Mouse (Mus musculus): ENCODE measurements at regions not wholly inside any gene's neighbourhood (a gene's known extent, or its start where the extent isn't known, plus 50 kb on each side); places are given as distances from the start of the nearest gene placed in this dataset.
"Not testable (repeated sequence)": the region's sequence is repeated elsewhere in the genome, so short reads cannot be mapped to it uniquely, and the experiment has no call there.

- no peak for DNase-seq (ENCODE audit: low read depth, low spot score)
Observed at GRCm38 (mm10) chr9:81312047-81312446, 321.6 kb downstream of the Htr1b start.

GRCm38 (mm10) chr9:81308532-81309191 lies 325.0 kb downstream of the Htr1b start:
- no peak for DNase-seq (ENCODE audit: low read depth, low spot score)

DNA sequence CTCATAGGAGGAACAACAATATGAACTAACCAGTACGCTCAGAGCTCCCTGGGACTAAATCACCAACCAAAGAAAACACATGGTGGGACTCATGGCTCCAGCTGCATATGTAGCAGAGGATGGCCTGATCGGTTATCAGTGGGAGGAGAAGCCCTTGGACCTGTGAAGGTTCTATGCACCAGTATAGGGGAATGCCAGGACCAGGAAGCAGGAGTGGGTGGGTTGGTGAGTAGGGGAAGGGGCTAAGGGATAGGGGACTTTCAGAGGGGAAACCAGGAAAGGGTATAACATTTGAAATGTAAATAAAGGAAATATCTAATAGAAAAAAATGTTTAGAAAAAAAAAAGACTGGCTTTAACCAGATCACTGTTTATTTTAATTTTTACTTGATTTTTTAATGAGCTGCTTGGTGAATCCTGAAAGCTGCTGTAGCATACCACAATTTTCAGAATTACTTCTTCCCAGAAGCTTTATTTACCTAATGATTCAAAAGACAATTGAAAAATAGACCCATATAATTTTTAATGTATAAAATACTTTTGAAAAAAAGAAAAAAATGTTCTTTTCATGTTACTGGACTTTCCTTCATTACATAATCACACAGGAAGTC lies 328.1 kb downstream of the Htr1b start:
- no peak for DNase-seq (ENCODE audit: low read depth, low spot score)

GRCm38 (mm10) chr9:81275751-81276150 lies 357.9 kb downstream of the Htr1b start:
- DNase-seq (ENCODE audit: low read depth, low spot score) = no peak

DNA sequence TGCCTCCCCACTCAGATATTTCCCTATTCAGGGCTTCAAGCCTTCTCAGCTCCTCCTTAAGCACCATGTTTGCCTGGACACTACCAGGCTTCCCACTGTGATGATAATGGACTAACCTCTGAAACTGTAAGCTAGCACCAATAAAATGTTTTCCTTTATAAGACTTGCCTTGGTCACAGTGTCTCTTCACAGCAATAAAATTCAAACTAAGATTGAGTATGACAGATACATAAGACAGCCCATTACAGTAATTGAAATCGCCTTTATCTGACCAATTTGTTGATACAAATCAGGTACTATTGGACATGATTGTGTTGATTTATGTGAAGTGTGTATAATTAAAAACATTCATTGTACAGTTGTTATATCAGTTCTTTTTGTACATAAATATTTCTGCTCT lies 358.3 kb downstream of the Htr1b start:
- DNase-seq (ENCODE audit: low read depth, low spot score) = no peak

- not testable (repeated sequence) for DNase-seq (ENCODE audit: low read depth, low spot score)
Observed at GRCm38 (mm10) chr9:81224957-81225356, 408.7 kb downstream of the Htr1b start.

- no peak for DNase-seq (ENCODE audit: low read depth, low spot score)
Observed at GRCm38 (mm10) chr9:81217938-81218337, 415.7 kb downstream of the Htr1b start.

DNA sequence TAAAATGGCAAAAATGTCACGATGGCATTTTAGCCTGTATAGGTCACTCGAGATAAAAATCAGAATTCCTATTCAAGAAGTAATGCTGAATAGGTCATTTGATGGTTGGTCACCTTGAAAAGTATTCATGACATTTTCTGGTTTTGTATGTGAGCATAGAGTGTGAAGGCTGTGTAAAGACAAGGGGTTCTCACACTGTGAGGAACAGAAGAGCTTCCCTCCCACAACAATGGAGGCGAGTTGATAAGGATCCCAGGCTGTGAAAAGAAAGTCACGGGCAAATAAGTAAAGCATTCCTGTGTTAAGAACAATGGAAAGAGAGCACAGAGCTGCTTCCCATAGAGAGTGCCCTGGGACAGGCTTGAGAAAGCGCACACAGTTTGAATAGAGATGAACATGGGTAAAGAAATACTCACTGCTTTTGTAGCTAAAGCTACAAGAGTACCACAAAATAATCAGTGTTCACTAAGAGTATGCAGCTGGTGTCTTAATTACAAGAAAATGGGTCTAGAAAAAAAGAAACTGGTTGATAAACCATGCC lies 418.0 kb downstream of the Htr1b start:
- peak; percentile 2 for DNase-seq (ENCODE audit: low read depth, low spot score)

- no peak for DNase-seq (ENCODE audit: low read depth, low spot score)
Observed at GRCm38 (mm10) chr9:81214692-81215091, 418.9 kb downstream of the Htr1b start.

DNA sequence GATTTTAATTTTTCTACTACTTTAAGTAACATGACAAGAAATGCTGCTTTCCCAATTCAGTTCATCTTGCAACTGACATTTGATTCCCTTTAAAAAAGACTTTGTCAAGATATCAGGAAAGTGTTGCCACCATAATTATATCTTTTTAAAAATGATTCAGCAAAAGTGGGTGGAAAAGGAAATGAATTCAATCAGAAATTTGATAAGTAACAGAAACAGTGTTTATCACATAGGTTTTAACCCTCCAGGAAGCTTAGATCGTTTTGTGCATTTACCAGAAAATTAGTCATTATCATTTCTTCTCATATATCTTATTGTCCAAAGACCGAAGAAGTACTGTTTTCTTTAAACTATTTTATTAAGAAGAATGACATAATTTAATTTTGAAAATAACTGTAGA lies 441.0 kb downstream of the Htr1b start:
- no peak for DNase-seq (ENCODE audit: low read depth, low spot score)

All from ZHBTc4 (cell line).